Mouse (Mus musculus) T-helper 17 cell (primary cell): Measurements from ENCODE around the gene Tsfm.

Source experiments
- in situ Hi-C, 2 experiments: fragments of 300-600 bp; cut with MboI, MseI; formaldehyde crosslinking; loops; 1 replicate in 1 of 2; 2 replicates in 1 of 2; pipeline ENCODE4 v1.15.1; 2025; ENCODE audit warnings: high pct_unique_total_duplicates in 2 of 2

The Tsfm gene

GRCm38 (mm10) chr10:127043187-127043586 is 12.5 kb upstream of the Tsfm start:
- in situ Hi-C loops = no loop called here

GRCm38 (mm10) chr10:127042468-127043115 is 12.0 kb upstream of the Tsfm start:
- in situ Hi-C loops = no loop called here

GRCm38 (mm10) chr10:127041774-127042338 is 11.2 kb upstream of the Tsfm start:
- in situ Hi-C loops = no loop called here

GRCm38 (mm10) chr10:127041274-127041766 is 10.7 kb upstream of the Tsfm start, which contains the start of the genes Mettl1 and Eef1akmt3:
TSS of gene Mettl1 (plus strand) at chr10:127041414.
TSS of gene Eef1akmt3 (minus strand) at chr10:127041513.
- in situ Hi-C loops = no loop called here

- in situ Hi-C loops = no loop called here
Observed at GRCm38 (mm10) chr10:127040569-127041214, 10.1 kb upstream of the Tsfm start.

GRCm38 (mm10) chr10:127037641-127038040 is 7.0 kb upstream of the Tsfm start:
- in situ Hi-C loops = loop anchor here in 1 of 2 experiments (5.0 kb wide), 1 partner anchor 110 kb away; no protein-coding TSS in a partner anchor

GRCm38 (mm10) chr10:127036273-127036672 is 5.6 kb upstream of the Tsfm start:
- in situ Hi-C loops = loop anchor here in 1 of 2 experiments (5.0 kb wide), 1 partner anchor 109 kb away; no protein-coding TSS in a partner anchor

- in situ Hi-C loops = loop anchor here in 1 of 2 experiments (5.0 kb wide), 1 partner anchor 51 kb away; no protein-coding TSS in a partner anchor
Observed at GRCm38 (mm10) chr10:127033301-127033741, 2.7 kb upstream of the Tsfm start.

GRCm38 (mm10) chr10:127018422-127018821 is 12.2 kb downstream of the Tsfm start:
- in situ Hi-C loops = no loop called here

- in situ Hi-C loops = no loop called here
Observed at GRCm38 (mm10) chr10:127017071-127017470, 13.6 kb downstream of the Tsfm start.

GRCm38 (mm10) chr10:127016488-127016887 is 14.2 kb downstream of the Tsfm start:
- in situ Hi-C loops = no loop called here

GRCm38 (mm10) chr10:127003806-127004205 is 26.8 kb downstream of the Tsfm start:
- in situ Hi-C loops = no loop called here

GRCm38 (mm10) chr10:127003334-127003733 is 27.3 kb downstream of the Tsfm start:
- in situ Hi-C loops = no loop called here

- in situ Hi-C loops = no loop called here
Observed at GRCm38 (mm10) chr10:127002765-127003164, 27.9 kb downstream of the Tsfm start.

GRCm38 (mm10) chr10:127002056-127002455 is 28.6 kb downstream of the Tsfm start:
- in situ Hi-C loops = no loop called here

GRCm38 (mm10) chr10:127001297-127001696 is 29.3 kb downstream of the Tsfm start:
- in situ Hi-C loops = no loop called here

- in situ Hi-C loops = no loop called here
Observed at GRCm38 (mm10) chr10:127000529-127000928, 30.1 kb downstream of the Tsfm start, which contains the start of gene Avil. TSS of gene Avil (plus strand) at chr10:127000709.

GRCm38 (mm10) chr10:126997340-126998113 is 33.1 kb downstream of the Tsfm start:
- in situ Hi-C loops = no loop called here

GRCm38 (mm10) chr10:126993621-126994020 is 37.0 kb downstream of the Tsfm start:
- in situ Hi-C loops = loop anchor here in 1 of 2 experiments (5.0 kb wide), 1 partner anchor 76 kb away; no protein-coding TSS in a partner anchor

- in situ Hi-C loops = loop anchor here in 1 of 2 experiments (5.0 kb wide), 1 partner anchor 74 kb away; no protein-coding TSS in a partner anchor
Observed at GRCm38 (mm10) chr10:126991676-126992075, 39.0 kb downstream of the Tsfm start.
